Mouse (Mus musculus) bone marrow macrophage, adult 2 months (primary cell): ENCODE data around the gene Angptl8. TPM values are rescaled to one million over a fixed set of nuclear protein-coding genes. Genes with fewer than 3 reads are reported as not detected.
"Not testable (repeated sequence)": the region's sequence is repeated elsewhere in the genome, so short reads cannot be mapped to it uniquely, and the experiment has no call there.

Source experiments
- H3K27ac ChIP-seq: 2 replicates; pipeline ENCODE4 v1.5.1; 2012; ENCODE audit warnings: low read depth, low read length; ENCODE audit not compliant: insufficient read depth
- H3K4me1 ChIP-seq: 2 replicates; pipeline ENCODE4 v1.6.1; 2012; ENCODE audit warnings: low read length; ENCODE audit not compliant: control insufficient read depth, insufficient read depth
- H3K4me3 ChIP-seq: 2 replicates; pipeline ENCODE4 v1.5.1; 2012; ENCODE audit warnings: mild to moderate bottlenecking, low read length, moderate library complexity; ENCODE audit not compliant: insufficient read depth
- CTCF ChIP-seq: IDR thresholded peaks from 2 replicates; pipeline ENCODE4 v1.5.1; 2012; ENCODE audit warnings: low read depth, mild to moderate bottlenecking, low read length, moderate library complexity
- POLR2A ChIP-seq: IDR thresholded peaks from 2 replicates; pipeline ENCODE4 v1.6.1; 2012; ENCODE audit warnings: mild to moderate bottlenecking, low read depth, low read length, borderline replicate concordance
- polyA plus RNA-seq: library from polyadenylated mRNA; stranded (reverse); fragments of >200 nt; gene quantifications from 2 replicates; pipeline ENCODE4 v1.2.4, GENCODE M21; 2012; ENCODE audit not compliant: missing spikeins, insufficient read depth, insufficient read length

Gene Angptl8
- polyA plus RNA-seq, 1 experiment: not detected

GRCm38 (mm10) chr9:21858084-21858483 is 22.8 kb downstream of the Angptl8 start:
- no peaks in the 10 kb centered on the region for H3K4me1 ChIP-seq
- TF ChIP-seq POLR2A (no peak), CTCF (no peak)
- no peak overlapping the region for H3K4me3 ChIP-seq
- no peak overlapping the region for H3K27ac ChIP-seq

- TF ChIP-seq CTCF: no peak
- no peak for TF ChIP-seq POLR2A
- H3K27ac ChIP-seq: no peak overlapping the region
Observed at GRCm38 (mm10) chr9:21859606-21860005, 24.3 kb downstream of the Angptl8 start.

GRCm38 (mm10) chr9:21860349-21860748 is 25.0 kb downstream of the Angptl8 start:
- not testable (repeated sequence) for H3K27ac ChIP-seq, H3K4me3 ChIP-seq, H3K4me1 ChIP-seq

More at GRCm38 (mm10) chr9:21859606-21860005, 24.3 kb downstream of the Angptl8 start:
- H3K4me1 ChIP-seq: no peaks in the 10 kb centered on the region
- H3K4me3 ChIP-seq: no peak overlapping the region

- H3K27ac ChIP-seq: no peak overlapping the region
- TF ChIP-seq CTCF: no peak
- TF ChIP-seq POLR2A: no peak
- H3K4me1 ChIP-seq: no peaks in the 10 kb centered on the region
Observed at GRCm38 (mm10) chr9:21862181-21862580, 26.9 kb downstream of the Angptl8 start.

GRCm38 (mm10) chr9:21865673-21866398 is 30.5 kb downstream of the Angptl8 start:
- Histone ChIP-seq H3K27ac (no peak overlapping the region), H3K4me1 (no peaks in the 10 kb centered on the region), H3K4me3 (no peak overlapping the region)
- TF ChIP-seq CTCF: no peak
- TF ChIP-seq POLR2A: no peak

More at GRCm38 (mm10) chr9:21862181-21862580, 26.9 kb downstream of the Angptl8 start:
- H3K4me3 ChIP-seq: no peak overlapping the region

- no peak overlapping the region for H3K27ac ChIP-seq
- no peak for TF ChIP-seq POLR2A
- TF ChIP-seq CTCF: no peak
Observed at GRCm38 (mm10) chr9:21866641-21867040, 31.3 kb downstream of the Angptl8 start.

GRCm38 (mm10) chr9:21867726-21868125 is 32.4 kb downstream of the Angptl8 start:
- TF ChIP-seq CTCF: no peak
- no peak for TF ChIP-seq POLR2A
- Histone ChIP-seq H3K4me1 (no peaks in the 10 kb centered on the region), H3K4me3 (no peak overlapping the region), H3K27ac (no peak overlapping the region)

More at GRCm38 (mm10) chr9:21866641-21867040, 31.3 kb downstream of the Angptl8 start:
- H3K4me3 ChIP-seq: no peak overlapping the region
- no peaks in the 10 kb centered on the region for H3K4me1 ChIP-seq

GRCm38 (mm10) chr9:21869290-21869689 is 34.0 kb downstream of the Angptl8 start:
- not testable (repeated sequence) for H3K4me1 ChIP-seq, H3K27ac ChIP-seq, H3K4me3 ChIP-seq

- Histone ChIP-seq H3K27ac (no peak overlapping the region), H3K4me1 (no peaks in the 10 kb centered on the region), H3K4me3 (no peak overlapping the region)
- peak; percentile 98 for TF ChIP-seq CTCF
- TF ChIP-seq POLR2A: no peak
Observed at GRCm38 (mm10) chr9:21870879-21871524, 35.7 kb downstream of the Angptl8 start.

- Histone ChIP-seq H3K4me1 (no peaks in the 10 kb centered on the region), H3K4me3 (no peak overlapping the region), H3K27ac (no peak overlapping the region)
- TF ChIP-seq POLR2A (no peak), CTCF (no peak)
Observed at GRCm38 (mm10) chr9:21872204-21872603, 36.9 kb downstream of the Angptl8 start.

- Histone ChIP-seq H3K4me3 (no peak overlapping the region), H3K27ac (no peak overlapping the region)
- no peak for TF ChIP-seq POLR2A
- TF ChIP-seq CTCF: no peak
Observed at GRCm38 (mm10) chr9:21876601-21877000, 41.3 kb downstream of the Angptl8 start.

More at GRCm38 (mm10) chr9:21876601-21877000, 41.3 kb downstream of the Angptl8 start:
- H3K4me1 ChIP-seq: no peaks in the 10 kb centered on the region

Other genes starting within 250 kb of the Angptl8 start
- 15.5 and 16.4 TPM in 2 replicates for gene Timm29, start 242.8 kb upstream of the Angptl8 start, polyA plus RNA-seq
- gene Yipf2, start 242.7 kb upstream of the Angptl8 start, polyA plus RNA-seq: 16.1 and 17.9 TPM in 2 replicates
- 43.7 and 49.8 TPM in 2 replicates for gene Smarca4, start 219.3 kb upstream of the Angptl8 start, polyA plus RNA-seq
- gene Ldlr, start 112.0 kb upstream of the Angptl8 start, polyA plus RNA-seq: 30.4 and 36.5 TPM in 2 replicates
- gene Spc24, start 75.2 kb upstream of the Angptl8 start, polyA plus RNA-seq: 16.6 and 23.2 TPM in 2 replicates
- 12.2 and 12.3 TPM in 2 replicates for gene Kank2, start 36.8 kb upstream of the Angptl8 start, polyA plus RNA-seq
- 8.7 and 16.2 TPM in 2 replicates for gene Dock6, start 17.1 kb downstream of the Angptl8 start, polyA plus RNA-seq
- 26.9 and 32.4 TPM in 2 replicates for gene Rab3d, start 82.7 kb downstream of the Angptl8 start, polyA plus RNA-seq
- 4.3 and 5.1 TPM in 2 replicates for gene Ccdc159, start 92.0 kb downstream of the Angptl8 start, polyA plus RNA-seq
- 57.2 and 63.0 TPM in 2 replicates for gene Tmem205, start 92.0 kb downstream of the Angptl8 start, polyA plus RNA-seq
- gene Plppr2, start 101.5 kb downstream of the Angptl8 start, polyA plus RNA-seq: 5.8 and 6.0 TPM in 2 replicates
- gene Swsap1, start 120.2 kb downstream of the Angptl8 start, polyA plus RNA-seq: 4.2 and 5.7 TPM in 2 replicates
- 1.1 and 1.4 TPM in 2 replicates for gene Epor, start 128.0 kb downstream of the Angptl8 start, polyA plus RNA-seq
- 5.2 and 9.5 TPM in 2 replicates for gene Rgl3, start 153.9 kb downstream of the Angptl8 start, polyA plus RNA-seq
- gene Ccdc151, start 167.1 kb downstream of the Angptl8 start, polyA plus RNA-seq: 1.5 TPM in 1 of 2 replicates, not detected in the other
- gene Prkcsh, start 167.3 kb downstream of the Angptl8 start, polyA plus RNA-seq: 64.1 and 65.9 TPM in 2 replicates
- gene Elavl3, start 216.5 kb downstream of the Angptl8 start, polyA plus RNA-seq: 0.19 TPM in 1 of 2 replicates, not detected in the other
- not detected in 2 replicates for gene Gm49318, start 235.7 kb downstream of the Angptl8 start, polyA plus RNA-seq
- 9.5 and 10.3 TPM in 2 replicates for gene Zfp653, start 235.9 kb downstream of the Angptl8 start, polyA plus RNA-seq
- 5.7 and 7.0 TPM in 2 replicates for gene Ecsit, start 249.9 kb downstream of the Angptl8 start, polyA plus RNA-seq